Mouse (Mus musculus) heart, adult 11 months (tissue): ENCODE results near the gene Capn5.
"Not testable (repeated sequence)": the region's sequence is repeated elsewhere in the genome, so short reads cannot be mapped to it uniquely, and the experiment has no call there.

ENCODE experiments used
- DNase-seq: peaks from one replicate; pipeline ENCODE4 v3.0.0; 2022

Gene Capn5

DNA sequence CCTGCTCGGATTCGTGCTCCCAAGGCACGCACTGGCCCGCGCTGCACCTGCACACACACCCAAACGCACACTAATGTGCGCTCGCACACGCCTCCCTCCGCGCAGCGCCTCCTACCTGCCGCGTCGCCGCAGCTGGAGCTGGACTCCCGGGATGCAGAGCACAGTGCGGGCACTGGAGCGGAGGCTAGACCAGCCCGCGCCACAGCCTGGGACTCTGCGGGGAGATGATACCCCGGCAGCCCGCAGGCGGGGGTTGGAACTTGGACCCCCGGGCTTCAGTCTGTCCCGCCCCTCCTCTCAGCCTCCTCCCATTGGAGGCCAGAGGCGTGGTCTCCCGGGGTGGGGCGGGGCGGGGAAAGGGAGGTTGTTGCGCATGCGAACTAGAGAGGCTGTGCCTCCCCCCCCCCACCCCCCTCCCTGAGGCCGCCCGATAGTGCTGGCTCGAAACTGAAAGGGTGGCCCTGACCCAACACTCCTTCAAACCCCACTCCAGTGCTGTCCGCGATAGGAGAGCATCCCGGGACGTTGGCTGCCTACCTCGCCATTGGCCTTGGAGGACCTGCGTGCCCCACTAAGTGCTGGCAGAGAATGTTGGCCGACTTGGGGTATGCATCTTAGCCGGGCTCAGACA is at the start of gene Capn5:
Gene Capn5, minus strand, starts transcription at position 346 of the 631 bp plus-strand sequence.
- peak; percentile 98 for DNase-seq

DNA sequence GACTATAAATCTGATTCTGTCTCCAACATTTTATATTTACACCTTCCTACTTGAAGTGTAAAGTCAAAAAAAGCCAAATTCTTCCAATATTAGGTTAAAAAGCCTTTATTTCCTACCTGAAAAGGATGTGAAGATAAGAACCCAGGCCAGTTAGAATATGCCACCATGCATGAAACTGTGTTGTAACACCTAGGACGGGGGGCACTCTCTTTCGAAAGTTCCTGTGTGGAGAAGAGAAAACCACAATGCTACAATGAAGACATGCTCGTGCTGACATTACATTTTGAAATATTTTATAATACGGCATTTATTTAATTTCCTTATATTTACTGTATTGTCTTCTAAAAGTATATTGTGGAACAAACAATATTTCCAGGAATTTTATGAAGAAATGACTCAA is 45.7 kb upstream of the Capn5 start:
- no peak for DNase-seq

DNA sequence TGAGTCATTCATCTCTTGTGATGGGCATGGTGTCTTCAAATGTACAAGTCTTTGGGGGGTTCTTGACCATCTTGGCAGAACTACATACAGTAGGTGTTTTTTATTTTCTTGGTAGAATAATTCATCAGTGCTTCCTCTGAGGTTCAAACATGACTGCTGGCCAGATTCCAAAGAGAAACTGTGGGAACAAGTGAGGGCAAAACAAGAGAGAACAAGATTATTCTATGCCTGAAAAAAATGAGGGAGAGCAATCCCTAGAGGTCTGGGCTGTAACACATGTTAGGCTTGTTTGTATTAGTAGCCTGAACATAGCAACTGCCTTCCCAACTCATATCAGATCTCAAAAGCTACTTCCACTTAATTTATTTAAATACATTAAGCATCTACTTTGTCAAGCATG is 38.6 kb upstream of the Capn5 start:
- no peak for DNase-seq

DNA sequence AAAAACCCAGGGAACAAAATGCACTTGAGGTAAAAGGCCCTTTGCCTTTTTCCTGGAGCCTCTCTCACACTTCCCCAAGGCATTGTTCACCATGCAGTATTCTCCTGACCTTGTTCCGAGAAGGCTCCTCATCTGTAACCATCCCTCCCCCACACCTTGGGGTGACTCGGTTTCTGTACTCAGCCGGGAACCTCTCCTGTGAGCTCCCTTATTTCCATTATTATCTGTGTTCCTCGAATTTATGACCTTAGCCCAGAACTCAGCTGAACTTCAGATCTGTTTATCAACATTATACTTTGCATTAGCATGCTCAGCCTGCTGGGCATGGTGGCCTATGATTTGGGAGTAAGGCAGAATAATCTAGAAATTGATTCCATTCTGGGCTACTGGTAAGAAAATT is 24.9 kb upstream of the Capn5 start:
- peak; percentile 71 for DNase-seq

DNA sequence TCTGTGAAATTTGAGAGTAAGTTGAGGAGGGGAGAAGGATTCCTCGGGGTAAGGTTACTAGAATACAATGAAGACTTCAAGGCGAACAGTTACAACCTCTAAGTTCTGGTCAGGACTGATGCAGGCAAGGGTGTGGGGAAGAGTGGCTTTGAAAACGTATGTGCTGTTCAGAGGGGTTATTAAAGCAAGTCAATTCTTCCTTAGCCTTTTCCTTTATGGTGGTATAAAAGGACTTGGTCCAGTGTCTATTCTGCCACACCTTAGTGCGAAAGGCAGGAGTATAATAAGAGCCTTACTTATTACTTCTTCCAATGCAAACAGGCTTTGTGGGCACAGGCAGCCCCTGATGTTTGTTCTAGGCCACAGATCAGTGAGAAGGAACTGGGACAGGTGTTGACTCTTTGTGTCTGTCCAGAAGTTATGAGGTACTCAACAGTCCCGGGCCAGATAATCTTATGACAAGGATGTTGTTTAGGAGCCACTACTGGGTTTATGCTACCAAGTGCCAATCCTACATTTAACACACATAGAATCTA is 23.5 kb upstream of the Capn5 start:
- DNase-seq, result peak; percentile 76

- peak; percentile 85 for DNase-seq
These were observed 22.3 kb upstream of the Capn5 start for GRCm38 (mm10) chr7:98200396-98200795.

DNA sequence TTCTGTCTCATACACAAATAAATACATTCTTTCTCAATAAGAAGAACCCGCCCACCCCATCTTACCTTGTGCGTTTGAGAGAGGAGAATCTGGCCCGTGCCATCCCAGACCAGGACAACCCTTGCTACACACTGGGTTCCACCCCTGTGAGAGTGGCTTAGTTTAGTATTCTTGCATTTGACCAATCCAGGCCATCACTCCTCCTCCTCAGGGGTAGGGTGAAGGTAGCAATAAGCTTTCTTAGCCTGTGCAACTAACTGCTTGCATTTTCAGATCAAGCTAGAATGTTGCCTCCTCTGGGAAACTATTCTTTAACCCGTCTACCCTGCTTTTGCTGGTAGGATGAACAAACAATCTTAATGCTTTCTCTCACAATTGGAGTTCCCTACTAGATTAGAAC is 21.3 kb upstream of the Capn5 start, which contains the start of gene B3gnt6:
Gene B3gnt6, minus strand, starts transcription at position 101 of the 400 bp plus-strand sequence.
- peak; percentile 77 for DNase-seq

DNA sequence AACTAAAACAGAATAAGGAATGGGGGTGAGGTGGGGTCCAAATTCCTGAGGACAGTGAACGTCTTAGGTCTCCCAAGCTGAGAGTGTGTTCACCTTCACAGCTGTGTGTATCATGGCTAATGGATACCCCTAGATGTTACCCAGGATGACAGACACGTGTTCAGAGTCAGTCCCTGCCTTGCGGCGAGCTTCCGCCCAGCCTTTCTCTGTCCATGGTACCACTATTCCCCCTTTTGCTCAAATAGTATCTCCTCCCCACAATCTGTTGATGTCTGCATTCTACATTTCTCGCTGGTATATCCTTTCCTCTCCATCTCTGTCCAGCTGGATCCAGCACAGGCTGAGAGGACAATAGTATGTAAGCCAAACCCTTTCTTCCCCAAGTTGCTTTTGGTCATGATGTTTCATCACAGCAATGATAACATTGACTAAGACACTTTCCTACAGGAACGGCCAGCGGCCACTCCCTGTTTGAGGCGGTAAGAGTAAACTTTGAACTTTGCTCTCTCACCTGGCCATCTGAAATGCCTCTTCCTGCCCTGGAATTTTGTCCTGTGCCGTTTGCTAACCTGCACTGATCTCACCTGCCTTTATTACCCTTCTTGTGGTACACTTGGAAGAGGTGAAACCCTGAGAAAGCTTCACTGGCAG is 17.2 kb upstream of the Capn5 start:
- peak; percentile 77 for DNase-seq

DNA sequence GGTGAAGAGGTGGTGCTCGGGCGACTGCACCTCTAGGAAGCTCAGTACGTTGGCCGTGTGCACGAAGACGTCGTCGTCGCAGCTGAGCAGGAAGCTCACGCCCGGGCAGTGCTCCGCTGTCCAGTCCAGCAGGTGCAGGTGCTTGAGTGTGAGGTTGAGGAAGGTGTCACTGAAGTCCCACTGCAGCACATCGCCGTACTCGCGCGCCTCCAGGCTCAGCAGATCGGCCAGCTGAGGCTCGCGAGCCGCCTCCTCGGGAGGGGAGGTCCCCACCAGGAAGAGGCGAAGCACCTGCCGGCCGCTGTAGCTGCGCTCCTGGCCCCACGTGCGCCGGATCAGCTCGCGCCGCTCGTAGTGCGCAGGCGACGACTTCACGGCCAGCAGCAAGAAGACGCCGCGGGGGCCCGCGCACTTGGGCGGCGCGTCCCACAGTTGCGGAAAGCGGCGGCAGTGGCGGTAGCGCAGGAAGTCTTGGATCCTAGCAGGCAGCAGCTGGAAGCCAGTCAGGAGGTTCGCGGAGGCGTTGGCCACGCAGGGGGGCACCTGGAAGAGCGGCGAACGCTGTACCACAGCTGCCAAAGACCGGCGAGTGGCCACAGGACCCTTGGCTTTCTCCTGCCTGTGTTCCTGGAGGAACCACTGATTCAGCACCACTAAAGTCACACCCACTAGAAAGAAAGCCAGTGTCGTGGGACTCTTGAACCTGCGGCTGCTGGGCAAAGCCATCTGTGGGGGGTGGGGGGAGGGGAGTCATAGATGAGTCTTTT is 16.1 kb upstream of the Capn5 start:
- peak; percentile 83 for DNase-seq

GRCm38 (mm10) chr7:98193515-98194025 is 15.5 kb upstream of the Capn5 start:
- DNase-seq, result peak; percentile 91

- DNase-seq, result peak; percentile 74
These were observed 13.6 kb upstream of the Capn5 start for GRCm38 (mm10) chr7:98191571-98192250.

GRCm38 (mm10) chr7:98190578-98190977 is 12.5 kb upstream of the Capn5 start:
- no peak for DNase-seq

DNA sequence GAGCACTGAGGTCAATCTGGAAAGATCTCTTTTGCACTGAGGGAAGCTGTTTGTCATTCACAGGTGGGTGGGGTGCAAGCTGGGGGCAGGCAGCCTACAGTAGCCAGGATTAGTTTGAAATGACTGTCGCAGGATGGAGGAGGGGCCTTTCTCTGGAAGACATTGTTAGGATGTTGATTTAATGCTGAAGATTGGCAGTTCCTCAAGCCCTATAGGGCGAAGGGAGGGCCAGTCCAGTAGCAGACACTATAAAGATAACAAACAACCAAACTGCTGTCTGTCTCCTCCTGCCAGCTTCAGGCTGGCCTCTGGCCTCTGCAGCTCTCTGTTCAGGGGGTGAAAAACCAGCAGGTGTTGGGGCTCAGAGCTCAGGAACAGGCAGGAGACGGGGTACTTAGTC is 11.7 kb upstream of the Capn5 start:
- DNase-seq, result peak; percentile 68

DNA sequence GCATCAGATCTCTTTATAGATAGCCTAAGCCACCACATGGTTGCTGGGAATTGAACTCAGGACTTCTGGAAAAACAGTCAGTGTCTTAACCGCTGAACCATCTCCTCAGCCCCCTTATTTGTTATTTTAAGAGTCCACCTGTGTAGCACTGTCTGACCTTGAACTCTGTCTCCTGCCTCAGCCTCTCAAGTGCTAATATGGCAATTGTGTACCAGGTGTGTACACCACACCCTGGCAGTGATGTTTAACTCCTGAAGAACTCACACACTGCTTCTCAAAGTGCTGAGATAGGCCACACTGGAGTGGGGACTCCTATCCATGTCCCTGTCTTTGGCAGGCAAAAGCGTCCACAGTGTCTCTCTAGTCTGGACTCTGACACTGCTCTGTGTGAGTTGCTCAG is 10.6 kb upstream of the Capn5 start:
- no peak for DNase-seq

GRCm38 (mm10) chr7:98188238-98188637 is 10.2 kb upstream of the Capn5 start:
- DNase-seq, result no peak

- DNase-seq, result not testable (repeated sequence)
These were observed 9.3 kb upstream of the Capn5 start for GRCm38 (mm10) chr7:98187332-98187731.

GRCm38 (mm10) chr7:98186637-98187036 is 8.6 kb upstream of the Capn5 start:
- no peak for DNase-seq

DNA sequence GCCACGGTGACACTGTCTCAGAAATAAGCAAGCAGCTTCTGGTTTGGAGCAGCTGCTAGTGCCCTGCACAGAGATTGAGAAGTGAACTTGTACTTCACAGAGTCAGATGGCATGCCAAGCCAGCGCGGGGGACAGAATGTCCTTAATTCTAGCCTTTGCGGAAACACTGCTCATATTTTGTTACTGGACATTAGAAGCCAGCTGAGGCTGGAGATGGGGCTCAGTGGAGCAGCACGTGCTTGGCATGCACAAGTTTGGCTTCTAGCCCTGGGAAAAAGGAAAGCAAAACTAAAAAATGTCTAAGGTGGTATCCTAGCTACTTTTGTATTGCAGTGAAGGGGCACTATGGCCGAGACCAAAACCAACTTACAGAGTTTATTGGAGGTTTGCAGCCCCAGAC is 7.3 kb upstream of the Capn5 start:
- peak; percentile 92 for DNase-seq

GRCm38 (mm10) chr7:98178560-98179231 is 622 bp upstream of the Capn5 start:
- peak; percentile 88 for DNase-seq

DNA sequence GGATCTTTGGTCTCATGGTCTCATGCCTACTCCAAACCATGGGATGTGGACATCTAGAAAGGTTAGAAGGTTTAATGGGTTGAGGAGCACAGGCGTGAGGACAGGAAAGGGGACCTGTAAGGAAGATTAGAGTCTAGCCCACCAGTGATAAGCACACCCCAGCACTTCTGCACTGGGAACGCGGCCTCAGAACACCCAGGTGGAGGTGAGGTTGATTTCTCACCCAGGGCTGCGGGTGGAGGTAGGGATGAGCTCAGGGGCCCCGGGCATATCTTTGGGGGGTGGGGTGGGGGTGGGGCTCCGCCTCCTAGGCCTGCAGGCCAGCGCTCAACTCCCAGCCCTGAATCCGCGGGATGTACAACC is 527 bp downstream of the Capn5 start:
- no peak for DNase-seq

DNA sequence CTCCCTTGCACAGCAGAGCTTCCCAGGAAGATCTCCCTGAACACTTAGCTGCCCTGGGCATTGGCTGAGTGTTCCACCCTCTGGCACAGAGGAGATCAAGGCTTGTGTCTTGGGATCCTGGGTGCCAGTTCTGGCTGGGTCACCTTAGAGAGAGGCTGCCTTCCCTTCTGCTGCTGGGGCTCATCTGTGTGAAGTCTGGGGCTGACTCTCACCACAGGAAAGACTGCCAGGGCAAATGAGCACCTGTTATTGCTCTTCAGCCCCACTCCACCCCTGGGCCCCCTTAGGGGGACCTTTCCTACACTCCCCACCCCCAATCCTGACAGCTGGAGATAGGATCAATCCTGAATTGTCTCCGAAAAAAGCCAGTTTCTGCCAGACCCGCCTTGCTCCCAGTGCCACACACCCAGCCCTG is 996 bp downstream of the Capn5 start:
- peak; percentile 92 for DNase-seq
